Comparison of ENCODE assay signal across 15 mouse cellular contexts in genomic region chr4:116624831-116625230, GRCm38 (mm10). TPM values are rescaled to one million over a fixed set of nuclear protein-coding genes. Genes with fewer than 3 reads are reported as not detected.
DNase-seq lines count a peak whose midpoint lies in the region; ATAC-seq lines count a peak whose summit lies in the region.
"Had no signal": no experiment of that assay in that cellular context is flagged by ENCODE, and none has a peak within 500 bp of the region (broad histone marks: within the 10 kb centered on the region; RNA-seq: fewer than 3 reads in every experiment).

No protein-coding gene starts in this region.

- no peaks in the 10 kb centered on the region for H3K27me3 ChIP-seq in hindbrain, embryonic 10.5 days (ENCODE audit: insufficient read depth, poor library complexity, severe bottlenecking)
- no peaks in the 10 kb centered on the region for H3K27me3 ChIP-seq in hindbrain, embryonic 13.5 days
- no peaks in the 10 kb centered on the region for H3K27me3 ChIP-seq in midbrain, embryonic 14.5 days (ENCODE audit: control insufficient read depth, insufficient read depth, low read length)
- H3K27me3 ChIP-seq in midbrain, embryonic 16.5 days (ENCODE audit: control insufficient read depth, insufficient read depth, low read depth, low read length), result no peaks in the 10 kb centered on the region
- H3K27me3 ChIP-seq in embryonic facial prominence, embryonic 13.5 days, result no peaks in the 10 kb centered on the region
- no peaks in the 10 kb centered on the region for H3K27me3 ChIP-seq in liver, embryonic 13.5 days
- H3K27me3 ChIP-seq: megakaryocyte, embryonic 14.5 days had no signal

- no peak overlapping the region; the same call in 1 of the 2 replicates for H3K4me2 ChIP-seq in hindbrain, embryonic 13.5 days
- peak overlapping the region; percentile 57; the same call in 1 of the 2 replicates for H3K4me2 ChIP-seq in midbrain, embryonic 14.5 days (ENCODE audit: low read length)
- H3K4me2 ChIP-seq in midbrain, embryonic 16.5 days (ENCODE audit: low read length), result no peak overlapping the region
- H3K4me2 ChIP-seq in embryonic facial prominence, embryonic 13.5 days, result 0 out of 2 replicates have a peak overlapping the region, but pooled peaks have one; percentile 67
- peak overlapping the region; percentile 88 for H3K4me2 ChIP-seq in liver, embryonic 13.5 days

- no peak for ATAC-seq in hindbrain, embryonic 13.5 days (ENCODE audit: low FRiP score)
- no peak for ATAC-seq in midbrain, embryonic 14.5 days (ENCODE audit: low FRiP score, low TSS enrichment)
- ATAC-seq in midbrain, embryonic 16.5 days, result no peak
- ATAC-seq in embryonic facial prominence, embryonic 13.5 days (ENCODE audit: insufficient number of reproducible peaks, insufficient read depth, low FRiP score, low TSS enrichment, low read depth), result no peak
- no peak for ATAC-seq in liver, embryonic 13.5 days (ENCODE audit: low read depth)

- H3K36me3 ChIP-seq in hindbrain, embryonic 10.5 days, result peaks cover 57% of the 10 kb centered on the region
- peaks cover 15% of the 10 kb centered on the region for H3K36me3 ChIP-seq in hindbrain, embryonic 13.5 days
- peaks cover 19% of the 10 kb centered on the region for H3K36me3 ChIP-seq in midbrain, embryonic 14.5 days (ENCODE audit: control insufficient read depth, insufficient read depth, low read length)
- peaks cover 10% of the 10 kb centered on the region for H3K36me3 ChIP-seq in midbrain, embryonic 16.5 days (ENCODE audit: control insufficient read depth, insufficient read depth, low read length)
- H3K36me3 ChIP-seq in embryonic facial prominence, embryonic 13.5 days, result peaks cover 28% of the 10 kb centered on the region
- H3K36me3 ChIP-seq in liver, embryonic 13.5 days, result peaks cover 39% of the 10 kb centered on the region

- peak overlapping the region; percentile 94 for H3K4me3 ChIP-seq in hindbrain, embryonic 10.5 days
- no peak overlapping the region for H3K4me3 ChIP-seq in hindbrain, embryonic 13.5 days
- H3K4me3 ChIP-seq in midbrain, embryonic 14.5 days (replicated peaks; ENCODE audit: low read depth, low read length), result no peak overlapping the region
- no peak overlapping the region for H3K4me3 ChIP-seq in midbrain, embryonic 16.5 days (ENCODE audit: low read depth, low read length)
- no peak overlapping the region for H3K4me3 ChIP-seq in embryonic facial prominence, embryonic 13.5 days
- peak overlapping the region; percentile 96; the same call in 1 of the 2 replicates for H3K4me3 ChIP-seq in liver, embryonic 13.5 days (replicated peaks)
- H3K4me3 ChIP-seq: megakaryocyte, embryonic 14.5 days had no signal

- 91% methylated on average over 4 of the region's 4 CpGs for WGBS in hindbrain, embryonic 10.5 days
- WGBS in hindbrain, embryonic 13.5 days, result 96% methylated on average over 4 of the region's 4 CpGs
- WGBS in midbrain, embryonic 14.5 days, result 96% methylated on average over 4 of the region's 4 CpGs
- 93% methylated on average over 4 of the region's 4 CpGs for whole genome bisulfite sequencing in midbrain, embryonic 16.5 days
- 95% methylated on average over 4 of the region's 4 CpGs for WGBS in embryonic facial prominence, embryonic 13.5 days
- WGBS in liver, embryonic 13.5 days (ENCODE audit: insufficient replicate concordance), result 80% methylated on average over 4 of the region's 4 CpGs

- DNase-seq in hindbrain, embryonic 10.5 days (ENCODE audit: low spot score), result no peak
- DNase-seq in midbrain, embryonic 14.5 days, result no peak
- no peak for DNase-seq in liver, embryonic 13.5 days
- DNase-seq in spleen, postnatal 10 days (ENCODE audit: low spot score in 2 of 2), result no peak
- DNase-seq in adrenal gland, postnatal 10 days, result no peak
- DNase-seq: adrenal gland, adult 2 months; B cell, adult 2 months; cerebellum, adult 2 months; kidney, adult 9 months; lung, postnatal 10 days; right cerebral cortex, postnatal 25 days had no signal

- H3K9me3 ChIP-seq in hindbrain, embryonic 10.5 days, result no peaks in the 10 kb centered on the region
- no peaks in the 10 kb centered on the region for H3K9me3 ChIP-seq in hindbrain, embryonic 13.5 days
- no peaks in the 10 kb centered on the region for H3K9me3 ChIP-seq in midbrain, embryonic 14.5 days (ENCODE audit: control insufficient read depth, low read length)
- no peaks in the 10 kb centered on the region for H3K9me3 ChIP-seq in midbrain, embryonic 16.5 days (replicated peaks; ENCODE audit: control insufficient read depth, low read length, poor library complexity, severe bottlenecking)
- no peaks in the 10 kb centered on the region for H3K9me3 ChIP-seq in embryonic facial prominence, embryonic 13.5 days
- no peaks in the 10 kb centered on the region for H3K9me3 ChIP-seq in liver, embryonic 13.5 days (replicated peaks)
- H3K9me3 ChIP-seq: megakaryocyte, embryonic 14.5 days had no signal

- H3K9ac ChIP-seq in hindbrain, embryonic 13.5 days, result no peak overlapping the region
- no peak overlapping the region for H3K9ac ChIP-seq in midbrain, embryonic 14.5 days (replicated peaks; ENCODE audit: low read length)
- no peak overlapping the region for H3K9ac ChIP-seq in midbrain, embryonic 16.5 days (ENCODE audit: low read depth, low read length)
- no peak overlapping the region for H3K9ac ChIP-seq in embryonic facial prominence, embryonic 13.5 days
- no peak overlapping the region; the same call in 1 of the 2 replicates for H3K9ac ChIP-seq in liver, embryonic 13.5 days

- peaks cover 21% of the 10 kb centered on the region for H3K4me1 ChIP-seq in hindbrain, embryonic 10.5 days (replicated peaks)
- H3K4me1 ChIP-seq in hindbrain, embryonic 13.5 days (replicated peaks), result peaks cover 23% of the 10 kb centered on the region
- H3K4me1 ChIP-seq in midbrain, embryonic 14.5 days (ENCODE audit: control insufficient read depth, insufficient read depth, low read length), result peaks cover 18% of the 10 kb centered on the region
- H3K4me1 ChIP-seq in midbrain, embryonic 16.5 days (ENCODE audit: control insufficient read depth, insufficient read depth, low read length), result peaks cover 21% of the 10 kb centered on the region
- peaks cover 13% of the 10 kb centered on the region for H3K4me1 ChIP-seq in embryonic facial prominence, embryonic 13.5 days
- peaks cover 25% of the 10 kb centered on the region for H3K4me1 ChIP-seq in liver, embryonic 13.5 days (replicated peaks)

- no peak overlapping the region for H3K27ac ChIP-seq in hindbrain, embryonic 10.5 days
- H3K27ac ChIP-seq in hindbrain, embryonic 13.5 days, result no peak overlapping the region
- H3K27ac ChIP-seq in midbrain, embryonic 14.5 days (replicated peaks; ENCODE audit: low read depth, low read length), result no peak overlapping the region
- H3K27ac ChIP-seq in midbrain, embryonic 16.5 days (ENCODE audit: low read length), result no peak overlapping the region
- no peak overlapping the region for H3K27ac ChIP-seq in embryonic facial prominence, embryonic 13.5 days
- no peak overlapping the region for H3K27ac ChIP-seq in liver, embryonic 13.5 days

RNA-seq across cellular contexts. Expression of gene Nasp, which starts 2.9 kb away (rescaled TPM):
- 178 and 293 TPM in 2 replicates for polyA plus RNA-seq in hindbrain, embryonic 10.5 days (2016; fragmentation: Nextera tagmentation; extraction: Ambion mirVana)
- polyA plus RNA-seq in hindbrain, embryonic 13.5 days (2015; fragmentation: Nextera tagmentation; extraction: Ambion mirVana), result 109 and 110 TPM in 2 replicates
- 94.4 and 110 TPM in 2 replicates for polyA plus RNA-seq in midbrain, embryonic 14.5 days (2014; fragmentation: Nextera tagmentation; extraction: Ambion mirVana)
- 87.1 and 98.0 TPM in 2 replicates for polyA plus RNA-seq in midbrain, embryonic 16.5 days (2015; fragmentation: Nextera tagmentation; extraction: Ambion mirVana)
- 200 and 202 TPM in 2 replicates for polyA plus RNA-seq in embryonic facial prominence, embryonic 13.5 days (2015; fragmentation: Nextera tagmentation; extraction: Ambion mirVana)
- 83.0 and 104 TPM in 2 replicates for polyA plus RNA-seq in liver, embryonic 13.5 days (2015; fragmentation: Nextera tagmentation; extraction: Ambion mirVana)
- 10 to 100 TPM; 46.4 to 48.1 TPM for total RNA-seq in adrenal gland, postnatal 10 days (2021)

RNA-seq across cellular contexts. Expression of gene Akr1a1, which starts 26.6 kb away (rescaled TPM):
- polyA plus RNA-seq in hindbrain, embryonic 10.5 days (2016; fragmentation: Nextera tagmentation; extraction: Ambion mirVana), result 559 and 600 TPM in 2 replicates
- 666 and 678 TPM in 2 replicates for polyA plus RNA-seq in hindbrain, embryonic 13.5 days (2015; fragmentation: Nextera tagmentation; extraction: Ambion mirVana)
- 638 and 660 TPM in 2 replicates for polyA plus RNA-seq in midbrain, embryonic 14.5 days (2014; fragmentation: Nextera tagmentation; extraction: Ambion mirVana)
- 661 and 697 TPM in 2 replicates for polyA plus RNA-seq in midbrain, embryonic 16.5 days (2015; fragmentation: Nextera tagmentation; extraction: Ambion mirVana)
- polyA plus RNA-seq in embryonic facial prominence, embryonic 13.5 days (2015; fragmentation: Nextera tagmentation; extraction: Ambion mirVana), result 763 and 775 TPM in 2 replicates
- polyA plus RNA-seq in liver, embryonic 13.5 days (2015; fragmentation: Nextera tagmentation; extraction: Ambion mirVana), result 273 and 281 TPM in 2 replicates
- total RNA-seq in adrenal gland, postnatal 10 days (2021), result 100 to 1,000 TPM; 646 to 659 TPM

RNA-seq across cellular contexts. Expression of gene Ccdc17, which starts 28.4 kb away (rescaled TPM):
- polyA plus RNA-seq in hindbrain, embryonic 10.5 days (2016; fragmentation: Nextera tagmentation; extraction: Ambion mirVana), result 1.9 and 3.6 TPM in 2 replicates
- 4.8 and 5.4 TPM in 2 replicates for polyA plus RNA-seq in hindbrain, embryonic 13.5 days (2015; fragmentation: Nextera tagmentation; extraction: Ambion mirVana)
- 5.4 and 5.9 TPM in 2 replicates for polyA plus RNA-seq in midbrain, embryonic 14.5 days (2014; fragmentation: Nextera tagmentation; extraction: Ambion mirVana)
- 5.9 and 6.0 TPM in 2 replicates for polyA plus RNA-seq in midbrain, embryonic 16.5 days (2015; fragmentation: Nextera tagmentation; extraction: Ambion mirVana)
- 3.1 and 5.0 TPM in 2 replicates for polyA plus RNA-seq in embryonic facial prominence, embryonic 13.5 days (2015; fragmentation: Nextera tagmentation; extraction: Ambion mirVana)
- polyA plus RNA-seq in liver, embryonic 13.5 days (2015; fragmentation: Nextera tagmentation; extraction: Ambion mirVana), result 1.7 and 1.8 TPM in 2 replicates
- 10 to 100 TPM in 1 of 2 experiments, 1 to 10 TPM in 1; 5.8 to 13.8 TPM for total RNA-seq in adrenal gland, postnatal 10 days (2021)

Comparison
In these comparisons a context has a peak if more than half of its experiments do, and no peak if none do; other contexts are left out.
1. H3K4me3 ChIP-seq: peak in hindbrain, embryonic 10.5 days (single experiment) and liver, embryonic 13.5 days (single experiment); none in hindbrain, embryonic 13.5 days (single experiment), midbrain, embryonic 14.5 days (single experiment), midbrain, embryonic 16.5 days (single experiment) and embryonic facial prominence, embryonic 13.5 days (single experiment).
2. H3K4me2 ChIP-seq: peak in midbrain, embryonic 14.5 days (single experiment), embryonic facial prominence, embryonic 13.5 days (single experiment) and liver, embryonic 13.5 days (single experiment); none in hindbrain, embryonic 13.5 days (single experiment) and midbrain, embryonic 16.5 days (single experiment).